Mouse (Mus musculus) cortical plate, adult 2 months (tissue): ENCODE data around the gene Rnf224.
A peak's percentile ranks its signal among the peaks of the same experiment; 100 is the strongest.

Source experiments
- CTCF ChIP-seq: fragments of 200-500 bp; IDR thresholded peaks from 2 replicates; pipeline ENCODE4 v1.5.1; 2011; ENCODE audit warnings: mild to moderate bottlenecking, control low read depth, low read length; ENCODE audit not compliant: insufficient read depth; ENCODE audit errors: extremely low read depth
- POLR2A ChIP-seq: fragments of 200-500 bp; IDR thresholded peaks from 2 replicates; pipeline ENCODE4 v1.6.1; 2011; ENCODE audit warnings: mild to moderate bottlenecking, low read length, control low read depth; ENCODE audit not compliant: insufficient read depth; ENCODE audit errors: extremely low read depth

DNA sequence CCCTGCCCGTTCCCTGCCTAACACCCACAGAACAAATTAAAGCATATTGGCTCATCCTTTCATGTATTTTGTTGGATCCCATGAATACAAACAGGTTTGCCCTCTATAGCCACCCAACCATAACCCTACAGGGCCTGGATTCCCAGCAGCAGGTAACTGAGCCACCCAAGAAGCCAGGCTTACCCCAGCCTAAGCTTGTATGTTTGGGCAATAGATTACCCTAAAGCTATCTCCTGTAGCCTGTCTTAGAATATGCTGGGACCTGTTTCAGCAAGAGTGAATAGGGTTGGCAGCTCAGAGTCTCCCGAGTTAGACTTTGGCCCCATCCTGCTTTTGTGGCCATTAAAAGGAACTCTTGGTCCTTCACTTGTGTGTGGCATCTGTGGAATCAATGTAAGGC is 49.0 kb upstream of the Rnf224 start:
- 0 out of 2 replicates have a peak, but pooled peaks have one; percentile 0 for TF ChIP-seq POLR2A
- TF ChIP-seq CTCF, result no peak
